Mouse (Mus musculus): ENCODE data around the gene Gm11114. TPM values are rescaled to one million over a fixed set of nuclear protein-coding genes. Genes with fewer than 3 reads are reported as not detected.

Gene Gm11114
- total and polyA plus RNA-seq, 3 experiments = not detected

GRCm38 (mm10) chr9:85303378-85303777, 9.2 kb upstream of the Gm11114 start:
- Histone ChIP-seq H3K27me3 (ENCODE audit: control insufficient read depth in 1 of 2, insufficient read depth in 2 of 2, low read length in 2 of 2) (no peaks in the 10 kb centered on the region; a peak in 1 of 4 replicates), H3K4me1 (ENCODE audit: control insufficient read depth in 1 of 2, insufficient read depth in 2 of 2, low read length in 2 of 2) (no peaks in the 10 kb centered on the region), H3K27ac (ENCODE audit: control insufficient read depth, low read depth, low read length) (no peak overlapping the region), H3K9me3 (replicated peaks; ENCODE audit: insufficient read depth, low read length) (no peaks in the 10 kb centered on the region), H3K9ac (ENCODE audit: control insufficient read depth, low read depth, low read length, poor library complexity, severe bottlenecking) (no peak overlapping the region), H3K4me3 (ENCODE audit: control insufficient read depth in 1 of 2, insufficient read depth in 1 of 2, low read depth in 2 of 2, low read length in 2 of 2) (no peak overlapping the region), H3K79me2 (ENCODE audit: control insufficient read depth, insufficient read depth, low read length, poor library complexity) (no peaks in the 10 kb centered on the region), H3K36me3 (ENCODE audit: control insufficient read depth in 1 of 2, insufficient read depth in 2 of 2, low read length in 2 of 2) (no peaks in the 10 kb centered on the region)
- TF ChIP-seq NRF1 (IDR thresholded peaks at IDR 0.05; ENCODE audit: insufficient read depth, low read depth, low read length, poor library complexity, severe bottlenecking) (no peak), MEF2A (IDR thresholded peaks at IDR 0.05; ENCODE audit: extremely low read depth, insufficient replicate concordance, low read depth, low read length, poor library complexity, severe bottlenecking) (no peak), GATA1 (IDR thresholded peaks at IDR 0.05; ENCODE audit: low read depth, low read length) (no peak), ZNF384 (IDR thresholded peaks at IDR 0.05; ENCODE audit: low read depth, low read length) (no peak), MYC (IDR thresholded peaks at IDR 0.05; ENCODE audit: low read depth, low read length) (no peak)
- DNase-seq (ENCODE audit: low read depth, low spot score) = no peak

- Histone ChIP-seq H3K27ac (ENCODE audit: control insufficient read depth, low read depth, low read length) (no peak overlapping the region), H3K79me2 (ENCODE audit: control insufficient read depth, insufficient read depth, low read length, poor library complexity) (no peaks in the 10 kb centered on the region), H3K4me1 (ENCODE audit: control insufficient read depth in 1 of 2, insufficient read depth in 2 of 2, low read length in 2 of 2) (no peaks in the 10 kb centered on the region), H3K27me3 (ENCODE audit: control insufficient read depth in 1 of 2, insufficient read depth in 2 of 2, low read length in 2 of 2) (no peaks in the 10 kb centered on the region), H3K4me3 (ENCODE audit: control insufficient read depth in 1 of 2, insufficient read depth in 1 of 2, low read depth in 2 of 2, low read length in 2 of 2) (no peak overlapping the region), H3K9ac (ENCODE audit: control insufficient read depth, low read depth, low read length, poor library complexity, severe bottlenecking) (no peak overlapping the region), H3K36me3 (ENCODE audit: control insufficient read depth in 1 of 2, insufficient read depth in 2 of 2, low read length in 2 of 2) (peaks cover 0 to 6% of the 10 kb centered on the region in 2 experiments; a peak in 1 of 4 replicates), H3K9me3 (replicated peaks; ENCODE audit: insufficient read depth, low read length) (no peaks in the 10 kb centered on the region)
- TF ChIP-seq USF2 (IDR thresholded peaks at IDR 0.05; ENCODE audit: borderline replicate concordance in 1 of 2, insufficient read depth in 1 of 2, low read depth in 1 of 2, low read length in 2 of 2) (no peak), E2F4 (IDR thresholded peaks at IDR 0.05; ENCODE audit: borderline replicate concordance, low read depth, low read length) (no peak)
- no peak for DNase-seq (ENCODE audit: low read depth, low spot score)
Observed at GRCm38 (mm10) chr9:85316122-85316521, 3.5 kb downstream of the Gm11114 start.

- peaks cover 18% of the 10 kb centered on the region for H3K79me2 ChIP-seq (ENCODE audit: control insufficient read depth, insufficient read depth, low read length, poor library complexity)
- no peak for DNase-seq (ENCODE audit: low read depth, low spot score)
Observed at GRCm38 (mm10) chr9:85320167-85320951, 7.8 kb downstream of the Gm11114 start.

More at GRCm38 (mm10) chr9:85320167-85320951, 7.8 kb downstream of the Gm11114 start:
- Histone ChIP-seq H3K4me1 (ENCODE audit: control insufficient read depth in 1 of 2, insufficient read depth in 2 of 2, low read length in 2 of 2) (peaks cover 3 to 14% of the 10 kb centered on the region in 2 experiments), H3K9me3 (replicated peaks; ENCODE audit: insufficient read depth, low read length) (no peaks in the 10 kb centered on the region), H3K27ac (ENCODE audit: control insufficient read depth, low read depth, low read length) (no peak overlapping the region), H3K9ac (ENCODE audit: control insufficient read depth, low read depth, low read length, poor library complexity, severe bottlenecking) (no peak overlapping the region), H3K4me3 (ENCODE audit: control insufficient read depth in 1 of 2, insufficient read depth in 1 of 2, low read depth in 2 of 2, low read length in 2 of 2) (no peak overlapping the region), H3K36me3 (ENCODE audit: control insufficient read depth in 1 of 2, insufficient read depth in 2 of 2, low read length in 2 of 2) (peaks cover 10 to 26% of the 10 kb centered on the region in 2 experiments; a peak in 3 of 4 replicates), H3K27me3 (ENCODE audit: control insufficient read depth in 1 of 2, insufficient read depth in 2 of 2, low read length in 2 of 2) (no peaks in the 10 kb centered on the region)
- TF ChIP-seq MAX (IDR thresholded peaks at IDR 0.05; ENCODE audit: low read length) = no peak
- no peak for TF ChIP-seq ETS1 (IDR thresholded peaks at IDR 0.05; ENCODE audit: low read depth, low read length)
- no peak for TF ChIP-seq MEF2A (IDR thresholded peaks at IDR 0.05; ENCODE audit: extremely low read depth, insufficient replicate concordance, low read depth, low read length, poor library complexity, severe bottlenecking)
- TF ChIP-seq E2F4 (IDR thresholded peaks at IDR 0.05; ENCODE audit: borderline replicate concordance, low read depth, low read length) = no peak
- no peak for TF ChIP-seq UBTF (IDR thresholded peaks at IDR 0.05; ENCODE audit: borderline replicate concordance, insufficient read depth, low read depth, low read length)
- TF ChIP-seq POLR2AphosphoS5 (IDR thresholded peaks at IDR 0.05; ENCODE audit: borderline replicate concordance, low read depth, low read length) = no peak
- TF ChIP-seq SMC3 (IDR thresholded peaks at IDR 0.05; ENCODE audit: low read depth, low read length) = no peak
- TF ChIP-seq USF2 (IDR thresholded peaks at IDR 0.05; ENCODE audit: borderline replicate concordance in 1 of 2, insufficient read depth in 1 of 2, low read depth in 1 of 2, low read length in 2 of 2) = no peak
- TF ChIP-seq TCF12 (IDR thresholded peaks at IDR 0.05; ENCODE audit: low read depth, low read length) = no peak
- no peak for TF ChIP-seq GABPA (IDR thresholded peaks at IDR 0.05; ENCODE audit: low read depth, low read length)
- no peak for TF ChIP-seq MXI1 (IDR thresholded peaks at IDR 0.05; ENCODE audit: low read depth, low read length)
- no peak for TF ChIP-seq USF1 (IDR thresholded peaks at IDR 0.05; ENCODE audit: low read depth, low read length)
- TF ChIP-seq ELF1 (IDR thresholded peaks at IDR 0.05; ENCODE audit: low read depth, low read length) = no peak
- TF ChIP-seq MAZ (IDR thresholded peaks at IDR 0.05; ENCODE audit: low read depth, low read length) = no peak

Data from MEL (cell line).